Mouse (Mus musculus) left cerebral cortex, postnatal 25 days (tissue): ENCODE results near the gene Padi4. TPM values are rescaled to one million over a fixed set of nuclear protein-coding genes. Genes with fewer than 3 reads are reported as not detected.

Experiments
- DNase-seq, 2 experiments: peaks; one replicate each; pipeline ENCODE4 v3.0.0; 2022; ENCODE audit warnings: low spot score in 2 of 2, mixed read lengths in 1 of 2
- intact Hi-C: fragments of 180-260 bp; cut with DNase I; formaldehyde crosslinking; loops from one replicate; pipeline ENCODE4 v1.15.1; 2025
- total RNA-seq, 2 experiments: library from RNA; stranded (reverse); gene quantifications; 2 replicates each; pipeline ENCODE4 v1.2.3; 2021

The Padi4 gene
- total RNA-seq, 2 experiments from 2014 or later = not detected

- intact Hi-C loops = no loop called here
- no peak for DNase-seq
Observed at GRCm38 (mm10) chr4:140747978-140748377, 26.1 kb downstream of the Padi4 start.

GRCm38 (mm10) chr4:140744654-140745053, 29.4 kb downstream of the Padi4 start:
- intact Hi-C loops = loop anchor here (2.0 kb wide), 2 partner anchors 20 to 64 kb away; no protein-coding TSS in a partner anchor

GRCm38 (mm10) chr4:140743086-140743485, 30.9 kb downstream of the Padi4 start:
- intact Hi-C loops = no loop called here
- peak in 1 of 2 experiments; percentile 28 for DNase-seq

More at GRCm38 (mm10) chr4:140744654-140745053, 29.4 kb downstream of the Padi4 start:
- DNase-seq = peak; percentile 48 to 66

- intact Hi-C loops = no loop called here
- no peak for DNase-seq
Observed at GRCm38 (mm10) chr4:140742543-140742942, 31.5 kb downstream of the Padi4 start, which contains the start of gene Padi6. TSS of gene Padi6 (minus strand) at chr4:140742643.

DNA sequence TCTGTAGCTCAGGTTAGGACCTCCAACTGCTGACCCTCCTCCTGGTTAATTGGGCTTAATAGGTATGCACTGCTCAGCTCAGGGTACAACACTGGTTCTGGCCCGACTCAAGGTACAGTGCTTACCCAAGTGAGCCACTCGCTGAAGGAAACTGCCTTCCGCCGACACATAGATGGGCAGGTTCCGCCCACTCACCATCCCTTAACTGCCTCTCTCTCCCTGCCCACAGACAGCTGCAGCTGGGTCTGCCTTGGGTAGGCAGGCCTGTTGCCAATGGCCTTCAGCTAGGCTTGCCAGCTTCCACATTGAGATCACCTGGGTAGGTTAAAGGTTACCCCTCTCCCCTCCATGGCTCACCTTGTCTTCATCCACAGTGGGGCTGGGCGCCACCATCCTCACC, 32.6 kb downstream of the Padi4 start:
- intact Hi-C loops = no loop called here
- peak in 1 of 2 experiments; percentile 56 for DNase-seq

DNA sequence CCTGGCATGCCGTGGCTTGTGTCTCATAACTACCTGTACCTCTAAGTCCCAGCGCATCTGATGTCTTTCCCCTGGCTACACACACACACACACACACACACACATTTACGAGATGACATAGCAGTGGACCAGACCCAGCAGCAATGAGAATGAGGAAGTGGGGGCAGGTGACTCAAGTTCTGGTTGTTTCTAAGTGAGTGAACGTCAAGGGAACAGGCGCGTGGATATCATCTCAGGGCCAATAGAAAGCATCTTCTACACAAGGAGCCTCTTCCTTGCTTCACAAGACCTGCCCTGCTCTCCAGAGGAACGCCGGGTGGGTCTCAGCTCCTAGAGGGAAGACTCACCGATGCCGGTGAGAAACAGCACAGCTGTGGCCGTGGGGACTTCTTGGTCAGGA, 33.4 kb downstream of the Padi4 start:
- DNase-seq = no peak
- intact Hi-C loops = no loop called here

DNA sequence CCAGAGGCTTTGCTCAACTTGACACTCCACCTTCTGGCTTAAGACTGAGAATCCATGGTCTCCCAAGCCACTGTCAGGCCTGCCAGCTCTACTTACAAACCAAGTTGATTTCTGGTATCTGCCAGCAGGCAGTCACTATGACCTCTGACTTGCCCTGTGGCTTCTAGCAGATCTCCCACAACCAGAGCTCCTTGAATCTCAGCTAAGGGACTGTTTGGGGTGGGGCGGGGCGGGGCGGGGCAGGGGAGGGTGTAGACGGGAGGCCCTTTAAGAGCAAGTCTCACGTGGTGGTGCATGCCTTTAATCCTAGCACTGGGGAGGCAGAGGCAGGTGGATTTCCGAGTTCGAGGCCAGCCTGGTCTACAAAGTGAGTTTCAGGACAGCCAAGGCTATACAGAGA, 41.2 kb downstream of the Padi4 start:
- intact Hi-C loops = no loop called here
- no peak for DNase-seq

DNA sequence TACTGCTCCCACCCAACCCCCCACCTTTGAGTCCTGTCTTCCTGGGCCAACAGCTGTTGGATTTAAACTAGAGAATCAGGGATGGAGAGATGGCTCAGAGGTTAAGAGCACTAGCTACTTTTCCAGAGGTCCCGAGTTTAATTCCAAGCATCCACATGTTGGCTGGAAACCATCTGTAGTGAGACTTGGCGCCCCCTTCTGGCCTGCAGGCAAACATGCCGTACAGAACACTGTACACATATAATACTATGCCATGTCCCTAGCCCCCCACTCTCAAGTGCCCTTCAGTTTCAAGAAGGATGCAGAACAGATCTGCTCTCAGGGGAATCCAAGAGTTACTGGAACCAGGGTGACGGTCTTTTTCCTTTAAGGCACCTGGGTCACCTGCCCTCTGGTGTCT, 42.4 kb downstream of the Padi4 start:
- intact Hi-C loops = no loop called here
- DNase-seq = no peak

DNA sequence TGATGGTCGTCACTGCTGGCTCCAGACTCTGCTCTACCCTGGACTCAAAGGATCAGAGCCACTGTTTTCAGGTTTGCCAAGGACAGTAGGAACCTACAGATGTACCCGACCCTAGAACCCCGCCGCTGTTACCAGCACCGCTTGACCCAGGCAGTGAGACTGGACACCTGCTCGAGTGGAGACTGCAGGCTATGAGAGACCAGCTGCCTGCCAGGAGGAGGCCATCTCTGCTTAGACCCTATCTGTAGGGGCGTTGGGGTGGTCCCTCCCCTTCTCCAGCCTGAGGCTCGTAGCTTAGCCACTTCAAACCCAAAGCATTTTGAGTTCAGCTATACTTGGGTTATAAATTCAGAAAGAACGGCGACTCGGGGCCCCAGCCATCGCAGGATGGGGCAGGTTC, 47.1 kb downstream of the Padi4 start:
- intact Hi-C loops = no loop called here

DNA sequence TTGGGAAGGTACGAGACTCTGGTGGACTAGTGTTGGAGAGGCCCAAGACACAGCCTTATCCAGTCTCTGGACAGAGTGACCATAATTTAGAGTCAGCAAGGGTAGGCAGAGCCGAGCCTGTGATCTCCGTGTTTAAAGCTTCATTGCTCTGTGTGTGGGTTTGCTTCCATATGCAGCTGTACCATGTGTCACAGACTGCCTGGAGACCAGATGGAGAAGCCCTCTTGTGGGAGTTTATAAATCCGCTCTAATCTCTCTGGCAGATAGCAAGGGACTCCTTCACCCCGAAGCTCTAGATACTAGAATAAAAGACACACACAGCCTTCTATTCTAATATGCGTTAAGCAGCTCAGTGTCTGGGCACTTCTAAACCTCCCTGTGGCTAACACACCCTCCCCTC, 49.3 kb downstream of the Padi4 start:
- DNase-seq = peak; percentile 42 to 83
- intact Hi-C loops = loop anchor here (2.0 kb wide), 2 partner anchors 20 to 178 kb away; no protein-coding TSS in a partner anchor

More for the DNA sequence above, 47.1 kb downstream of the Padi4 start:
- DNase-seq = no peak

DNA sequence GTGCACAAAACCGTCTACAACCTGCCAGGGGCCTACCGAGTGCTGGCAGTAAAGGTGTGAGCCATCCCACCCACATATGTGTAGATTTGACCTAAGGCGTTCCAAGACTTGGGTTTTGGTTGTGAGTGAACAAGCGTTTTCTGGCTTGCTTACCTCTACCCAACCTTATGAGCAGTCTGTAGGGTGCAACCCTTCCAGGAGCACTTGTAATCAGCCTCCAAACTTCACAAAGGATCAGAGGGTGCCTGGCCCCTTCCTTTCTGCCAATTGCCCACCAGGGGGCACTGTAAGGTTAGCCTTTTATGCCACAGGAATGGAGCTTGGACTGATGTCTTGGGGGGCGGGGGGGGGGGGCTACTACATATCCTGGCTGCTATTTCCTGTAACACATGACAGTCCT, 50.2 kb downstream of the Padi4 start:
- intact Hi-C loops = loop anchor here (2.0 kb wide), 2 partner anchors 21 to 179 kb away; no protein-coding TSS in a partner anchor
- no peak for DNase-seq

GRCm38 (mm10) chr4:140723192-140723591, 50.8 kb downstream of the Padi4 start:
- intact Hi-C loops = no loop called here
- no peak for DNase-seq

GRCm38 (mm10) chr4:140722710-140723109, 51.3 kb downstream of the Padi4 start:
- DNase-seq = no peak
- intact Hi-C loops = no loop called here

DNA sequence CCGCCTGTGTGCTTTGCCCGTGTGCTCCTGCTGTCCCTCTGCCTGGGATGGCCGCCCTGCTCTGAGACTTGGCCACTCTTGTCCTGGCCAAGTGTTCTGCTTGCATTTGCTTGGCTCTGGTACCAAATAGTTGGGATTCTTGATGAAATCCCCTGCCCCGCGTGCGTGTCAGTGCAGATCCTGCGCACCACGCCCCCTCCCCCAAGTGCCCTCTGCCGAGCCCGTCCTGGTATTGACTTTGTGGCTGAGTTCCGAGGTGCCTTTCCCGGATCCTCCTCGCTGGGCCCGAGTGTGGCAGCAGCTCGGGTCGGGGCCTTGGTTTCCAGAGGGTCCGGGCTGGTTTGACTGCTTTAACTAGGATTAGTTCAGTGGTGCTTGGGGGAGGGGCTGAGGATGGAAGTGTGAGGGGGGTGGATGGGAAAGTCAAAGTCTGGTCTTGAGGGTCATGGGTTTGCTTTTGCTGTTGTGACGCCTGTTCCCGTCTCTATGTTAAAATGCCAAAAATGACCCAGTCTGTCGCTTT, 52.0 kb downstream of the Padi4 start:
- no peak for DNase-seq
- intact Hi-C loops = no loop called here

- intact Hi-C loops = no loop called here
- DNase-seq = no peak
Observed at GRCm38 (mm10) chr4:140720091-140720490, 53.9 kb downstream of the Padi4 start.

DNA sequence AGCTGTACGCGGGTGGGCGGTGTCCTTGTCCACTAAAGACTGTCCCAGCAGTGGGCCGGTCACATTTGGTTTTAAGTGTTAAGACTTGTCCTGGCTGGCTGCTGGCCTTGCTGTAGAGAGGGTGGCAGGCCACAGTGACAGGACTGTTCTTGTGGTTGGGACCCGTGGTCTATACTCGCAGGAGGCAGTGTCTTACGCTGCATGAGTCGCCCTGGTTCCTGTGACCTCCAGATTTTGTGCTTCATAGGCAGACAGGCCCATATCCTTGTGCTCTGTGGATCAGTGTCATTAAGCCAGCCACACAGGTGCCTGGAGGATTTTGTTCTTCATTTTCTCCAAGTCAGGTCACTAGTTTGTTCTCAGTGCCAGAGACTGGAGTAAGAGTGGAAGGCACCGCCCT, 55.6 kb downstream of the Padi4 start:
- DNase-seq = no peak
- intact Hi-C loops = no loop called here

DNA sequence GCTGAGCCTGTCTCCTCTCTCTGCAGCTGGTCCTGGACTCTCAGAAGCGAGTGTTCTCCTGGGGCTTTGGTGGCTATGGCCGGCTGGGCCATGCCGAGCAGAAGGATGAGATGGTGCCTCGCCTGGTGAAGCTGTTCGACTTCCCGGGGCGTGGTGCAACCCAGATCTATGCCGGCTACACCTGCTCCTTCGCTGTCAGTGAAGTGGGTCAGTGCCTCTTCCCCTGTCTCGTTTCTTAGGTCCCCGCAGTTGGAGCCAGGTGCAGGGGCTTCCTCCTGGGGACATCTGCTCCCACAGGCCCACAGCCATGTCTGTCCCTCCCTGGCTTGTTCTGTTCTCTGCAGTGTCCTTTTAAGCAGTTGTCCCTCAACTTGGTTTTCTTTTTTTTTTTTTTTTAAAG, 57.0 kb downstream of the Padi4 start:
- intact Hi-C loops = no loop called here

DNA sequence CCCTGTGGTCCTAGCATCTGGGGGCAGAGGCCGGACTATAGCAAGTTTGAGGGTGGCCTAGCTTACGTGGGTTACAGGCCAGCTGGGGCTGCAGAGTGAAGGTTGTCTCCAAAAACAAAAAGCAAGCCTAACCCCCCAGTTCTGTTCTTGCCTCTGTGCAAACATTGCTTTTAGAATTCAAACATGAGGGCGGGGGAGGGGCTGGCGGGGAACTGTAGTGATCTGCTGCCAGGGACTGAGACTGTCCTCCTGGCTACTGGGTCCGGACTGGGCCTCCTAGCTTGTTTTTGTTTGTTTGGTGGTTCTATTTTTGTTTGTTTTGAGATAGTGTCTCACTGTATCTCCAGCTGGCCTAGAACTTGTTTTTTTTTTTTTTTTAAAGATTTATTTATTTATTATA, 59.5 kb downstream of the Padi4 start:
- DNase-seq = no peak
- intact Hi-C loops = loop anchor here (1.0 kb wide), 1 partner anchor 35 kb away; no protein-coding TSS in a partner anchor

More for the DNA sequence above, 57.0 kb downstream of the Padi4 start:
- no peak for DNase-seq

DNA sequence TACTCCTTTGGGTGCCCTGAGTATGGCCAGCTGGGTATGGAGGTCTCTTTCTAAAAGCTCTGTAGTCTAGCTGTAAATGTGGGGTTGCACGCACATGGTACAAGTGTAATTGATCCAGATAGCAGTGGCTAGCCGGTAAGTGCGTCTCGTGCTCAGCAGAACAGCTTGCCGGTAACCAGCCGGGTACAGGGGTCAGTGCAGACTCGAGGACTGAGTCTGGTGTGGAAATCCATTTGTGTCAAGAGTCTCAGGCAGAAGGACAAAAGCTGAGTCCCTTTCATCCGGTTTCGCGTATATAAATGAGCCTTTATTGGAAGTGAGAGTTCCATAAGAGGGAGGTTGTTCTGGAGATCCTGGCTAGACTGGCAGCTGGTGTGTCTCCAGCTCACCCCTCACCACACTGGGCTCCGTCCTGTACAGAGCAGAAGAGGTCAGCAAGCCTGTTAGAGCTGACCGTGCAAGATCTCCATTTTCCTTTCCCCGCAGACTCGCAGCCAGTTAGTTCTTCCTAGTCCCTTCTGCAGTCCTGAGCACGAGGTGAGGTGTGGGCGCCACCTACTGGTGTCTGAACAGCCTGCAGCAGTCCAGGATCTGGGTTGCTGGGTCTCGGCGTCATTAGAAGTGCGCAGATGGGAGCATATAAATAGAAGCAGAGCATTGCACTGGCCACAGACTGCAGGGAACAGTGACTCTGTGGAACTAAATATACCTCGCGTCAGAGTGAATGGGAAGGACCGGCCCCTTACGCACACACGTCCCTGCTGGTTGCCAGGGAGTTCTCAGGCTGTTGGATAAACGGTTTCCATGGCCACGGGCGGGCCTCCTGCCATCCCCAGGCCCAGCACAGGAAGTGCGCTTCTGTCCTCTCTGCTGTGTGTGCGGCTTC, 60.3 kb downstream of the Padi4 start:
- intact Hi-C loops = loop anchor here (1.0 kb wide), 2 partner anchors 11 to 34 kb away; no protein-coding TSS in a partner anchor
- peak; percentile 98 to 99 for DNase-seq

DNA sequence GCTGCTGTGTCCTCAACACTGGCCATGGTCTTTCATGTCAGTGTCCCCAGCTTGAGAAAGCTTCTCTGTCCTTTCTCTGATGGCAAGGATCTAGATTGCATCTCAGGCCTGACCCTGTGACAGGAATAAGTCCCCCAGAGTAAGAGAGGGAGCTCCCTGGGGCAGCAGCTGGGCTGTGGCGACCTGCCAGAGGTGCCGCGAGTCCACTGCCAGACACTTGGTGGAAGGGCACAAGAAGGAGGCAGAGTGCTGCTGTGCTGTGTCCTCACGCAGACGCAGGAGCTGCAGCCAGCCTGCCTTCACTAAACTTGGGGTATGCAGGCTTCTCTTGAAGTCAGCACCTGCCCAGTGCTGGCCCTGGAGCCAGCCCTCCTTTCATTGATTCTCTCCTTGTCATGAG, 62.7 kb downstream of the Padi4 start:
- intact Hi-C loops = no loop called here
- no peak for DNase-seq

GRCm38 (mm10) chr4:140710781-140711180, 63.3 kb downstream of the Padi4 start:
- peak in 1 of 2 experiments; percentile 37 for DNase-seq
- intact Hi-C loops = no loop called here
